Mouse (Mus musculus) left cerebral cortex, adult 2 months (tissue): ENCODE data around the gene Ccdc12. TPM values are rescaled to one million over a fixed set of nuclear protein-coding genes. Genes with fewer than 3 reads are reported as not detected.
A peak's percentile ranks its signal among the peaks of the same experiment; 100 is the strongest.

Source experiments
- DNase-seq, 2 experiments: peaks; one replicate each; pipeline ENCODE4 v3.0.0; 2021 to 2022; ENCODE audit warnings: low spot score in 2 of 2, mixed read lengths in 1 of 2; ENCODE audit errors: extremely low spot score in 1 of 2
- H3K27ac ChIP-seq: fragments of 200-600 bp; 2 replicates; pipeline ENCODE4 v1.8.1; 2022
- H3K4me3 ChIP-seq: fragments of 200-600 bp; 2 replicates; pipeline ENCODE4 v1.8.1; 2022
- CTCF ChIP-seq: fragments of 200-600 bp; IDR thresholded peaks from 2 replicates; pipeline ENCODE4 v1.8.1; 2022; ENCODE audit warnings: antibody characterized with exemption, mild to moderate bottlenecking, moderate library complexity
- intact Hi-C: fragments of 180-260 bp; cut with DNase I; formaldehyde crosslinking; loops from one replicate; pipeline ENCODE4 v1.15.1; 2025
- long read RNA-seq, 2 experiments: library from polyadenylated mRNA; stranded (forward); transcript quantifications; one replicate each; pipeline ENCODE4 v2.0.0; 2021; ENCODE audit warnings: borderline mapping rate in 2 of 2
- total RNA-seq, 2 experiments: library from RNA; stranded (reverse); gene quantifications; 2 replicates each; pipeline ENCODE4 v1.2.3; 2021

Ccdc12 gene
- total RNA-seq, result 10 to 100 TPM; 56.2 to 56.9 TPM
- long read RNA-seq, experiment 1, transcript Ccdc12-201 (7 exons, 834 nt), result major isoform, 28 of 38 reads
- long read RNA-seq, experiment 1, partial matches to known transcripts, result 2 of 38 reads
- long read RNA-seq, experiment 1, other reads (novel, unspliced or antisense), result 4 of 38 reads
- long read RNA-seq, experiment 2, transcript Ccdc12-201 (7 exons, 834 nt), result major isoform, 29 of 34 reads
- long read RNA-seq, experiment 2, partial matches to known transcripts, result 2 of 34 reads
- long read RNA-seq, experiment 2, other reads (novel, unspliced or antisense), result 1 of 34 reads

DNA sequence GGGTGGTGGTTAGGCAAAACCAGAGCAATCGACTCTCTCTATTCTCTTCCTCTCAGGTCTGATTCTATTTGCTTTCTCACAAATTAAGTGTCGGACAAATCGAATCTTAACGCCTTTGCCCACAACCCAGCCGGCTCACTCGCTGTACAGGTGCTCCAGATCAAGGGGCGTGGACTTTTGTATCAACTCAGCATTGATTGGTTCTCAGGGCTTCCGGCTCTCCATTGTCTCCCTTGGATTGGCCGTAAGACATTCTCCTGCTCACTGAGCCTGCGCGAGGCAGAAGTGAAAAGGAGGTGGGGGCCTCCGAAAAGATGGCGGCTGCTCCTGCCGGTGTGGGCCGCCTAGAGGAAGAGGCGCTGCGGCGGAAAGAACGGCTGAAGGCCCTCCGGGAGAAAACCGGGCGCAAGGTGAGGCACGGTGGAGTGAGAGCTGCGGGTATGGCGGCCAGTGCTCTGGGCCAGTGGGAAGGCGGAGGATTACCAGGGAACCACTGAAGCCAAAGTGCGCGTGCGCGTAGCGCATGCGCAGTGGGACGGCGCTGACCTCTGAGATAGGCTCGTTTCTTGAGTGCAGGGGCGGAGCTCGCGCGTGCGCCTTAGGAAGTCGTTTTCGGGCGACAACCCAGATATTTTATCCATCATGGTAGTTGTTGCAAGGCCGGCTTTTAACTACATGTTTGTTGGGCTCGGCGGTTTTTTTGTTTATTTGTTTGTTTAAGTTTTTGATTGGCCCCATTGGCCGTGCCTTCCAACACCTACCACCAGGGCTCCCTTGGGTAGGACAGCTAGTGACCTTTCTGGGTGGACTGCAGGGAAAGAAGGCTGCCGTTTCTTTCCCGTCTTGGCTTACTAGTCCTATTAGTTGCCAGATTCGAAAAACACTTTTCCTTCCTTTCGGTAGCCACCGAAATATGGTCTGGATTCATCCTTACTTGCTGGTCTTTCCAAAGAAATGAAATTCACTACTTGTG, at the start of gene Ccdc12:
Gene Ccdc12 (plus strand): TSS at position 255 of the 973 bp plus-strand sequence.
- DNase-seq, result peak; percentile 93
- H3K27ac ChIP-seq, result peak within 1 kb of the TSS; percentile 99
- H3K4me3 ChIP-seq, result peak within 1 kb of the TSS; percentile 85
- intact Hi-C loops, result loop anchor here (2.0 kb wide), 1 partner anchor 28 kb away; no protein-coding TSS in a partner anchor
- peak; percentile 31; the same call in 1 of the 2 replicates for TF ChIP-seq CTCF

DNA sequence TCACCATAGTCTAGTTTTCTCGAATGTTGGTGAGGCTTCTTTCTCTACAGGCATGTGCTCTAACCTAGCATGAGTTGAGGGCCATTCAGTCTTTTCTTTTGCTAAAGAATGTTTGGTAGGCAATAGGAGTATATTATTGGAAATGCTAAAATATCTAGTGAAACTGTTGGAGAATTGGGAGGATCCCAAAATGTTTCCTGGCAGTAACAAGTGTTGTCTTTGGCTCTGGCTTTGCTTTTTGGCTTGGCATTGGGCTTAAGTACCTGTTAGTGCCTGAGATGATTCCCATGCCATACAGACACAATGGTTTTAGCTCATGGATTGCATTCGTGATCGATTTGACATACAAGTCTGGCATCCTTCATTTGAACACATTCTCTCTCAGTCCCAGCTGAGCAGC, 44.8 kb upstream of the Ccdc12 start:
- no peak overlapping the region for H3K27ac ChIP-seq
- intact Hi-C loops, result no loop called here
- DNase-seq, result no peak

DNA sequence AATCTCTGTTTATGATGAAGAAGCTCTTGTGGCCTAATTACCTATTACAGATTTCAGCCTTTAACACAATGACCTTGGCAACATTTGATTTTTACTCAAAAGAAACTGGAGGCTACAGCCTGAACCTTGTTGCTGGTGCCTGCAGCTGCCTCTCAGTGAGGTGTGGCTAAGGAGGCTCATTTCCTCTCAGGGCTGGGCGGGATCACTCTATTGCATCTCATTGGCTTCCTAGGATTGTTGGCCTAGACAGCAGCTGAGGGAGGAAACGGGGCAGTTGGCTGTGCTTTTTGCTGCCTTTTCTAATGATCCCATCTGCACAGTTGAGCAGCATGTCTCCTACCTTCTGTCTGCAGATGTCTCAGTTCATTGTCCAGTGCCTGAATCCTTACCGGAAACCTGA, 39.2 kb upstream of the Ccdc12 start:
- no peak for DNase-seq
- no peak overlapping the region for H3K4me3 ChIP-seq
- H3K27ac ChIP-seq, result no peak overlapping the region
- intact Hi-C loops, result no loop called here
- TF ChIP-seq CTCF, result no peak

More for the DNA sequence above, 44.8 kb upstream of the Ccdc12 start:
- H3K4me3 ChIP-seq, result no peak overlapping the region
- no peak for TF ChIP-seq CTCF

DNA sequence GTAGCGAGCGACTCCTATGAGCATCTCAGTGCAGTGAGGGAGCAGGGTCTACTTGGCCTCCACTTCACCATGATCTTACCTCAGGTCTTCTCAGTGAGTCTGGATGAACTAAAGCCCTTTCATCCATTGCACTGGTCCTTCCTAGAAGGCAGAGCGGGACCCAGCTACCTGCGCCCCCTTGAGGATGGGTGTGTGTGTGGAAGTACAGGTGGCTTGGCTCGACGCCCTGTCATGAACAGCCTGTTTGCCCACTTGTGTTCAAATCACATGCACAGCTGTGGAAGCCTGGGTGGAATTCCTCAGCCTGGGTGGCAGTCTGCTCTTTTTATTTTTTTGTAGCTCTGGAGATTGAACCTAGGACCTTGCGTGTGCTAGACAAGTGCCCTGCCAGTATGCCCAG, 36.1 kb upstream of the Ccdc12 start:
- TF ChIP-seq CTCF, result no peak; the same call in 1 of the 2 replicates
- intact Hi-C loops, result no loop called here
- Histone ChIP-seq H3K27ac (no peak overlapping the region), H3K4me3 (no peak overlapping the region)
- DNase-seq, result no peak

DNA sequence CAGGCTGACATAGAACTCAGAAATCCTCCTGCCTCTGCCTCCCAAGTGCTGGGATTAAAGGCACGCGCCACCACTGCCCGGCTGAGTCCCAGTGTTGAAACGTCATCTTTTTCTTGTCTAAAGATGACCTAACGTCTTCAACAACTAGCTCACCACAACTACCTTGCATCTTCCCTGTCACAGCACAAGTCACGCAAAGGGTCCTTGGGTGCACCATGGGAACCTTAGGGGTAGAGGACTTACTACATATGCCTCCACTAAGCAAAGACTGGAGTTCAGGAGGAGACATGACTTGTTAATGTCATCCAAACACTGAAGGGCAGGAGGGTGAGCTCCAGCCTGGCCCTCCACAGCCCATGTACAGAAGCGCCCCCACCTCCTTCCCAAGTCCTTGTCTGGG, 35.6 kb upstream of the Ccdc12 start:
- no peak for TF ChIP-seq CTCF
- H3K27ac ChIP-seq, result no peak overlapping the region
- no peak for DNase-seq
- H3K4me3 ChIP-seq, result no peak overlapping the region
- intact Hi-C loops, result no loop called here

- intact Hi-C loops, result no loop called here
- no peak overlapping the region for H3K27ac ChIP-seq
- DNase-seq, result no peak
- H3K4me3 ChIP-seq, result no peak overlapping the region
- TF ChIP-seq CTCF, result no peak
These were observed 33.6 kb upstream of the Ccdc12 start for GRCm38 (mm10) chr9:110622621-110623219.

- no peak for DNase-seq
- Histone ChIP-seq H3K4me3 (no peak overlapping the region; the same call in 1 of the 2 replicates), H3K27ac (no peak overlapping the region)
- intact Hi-C loops, result no loop called here
- no peak for TF ChIP-seq CTCF
These were observed 32.7 kb upstream of the Ccdc12 start for GRCm38 (mm10) chr9:110623416-110624195.

DNA sequence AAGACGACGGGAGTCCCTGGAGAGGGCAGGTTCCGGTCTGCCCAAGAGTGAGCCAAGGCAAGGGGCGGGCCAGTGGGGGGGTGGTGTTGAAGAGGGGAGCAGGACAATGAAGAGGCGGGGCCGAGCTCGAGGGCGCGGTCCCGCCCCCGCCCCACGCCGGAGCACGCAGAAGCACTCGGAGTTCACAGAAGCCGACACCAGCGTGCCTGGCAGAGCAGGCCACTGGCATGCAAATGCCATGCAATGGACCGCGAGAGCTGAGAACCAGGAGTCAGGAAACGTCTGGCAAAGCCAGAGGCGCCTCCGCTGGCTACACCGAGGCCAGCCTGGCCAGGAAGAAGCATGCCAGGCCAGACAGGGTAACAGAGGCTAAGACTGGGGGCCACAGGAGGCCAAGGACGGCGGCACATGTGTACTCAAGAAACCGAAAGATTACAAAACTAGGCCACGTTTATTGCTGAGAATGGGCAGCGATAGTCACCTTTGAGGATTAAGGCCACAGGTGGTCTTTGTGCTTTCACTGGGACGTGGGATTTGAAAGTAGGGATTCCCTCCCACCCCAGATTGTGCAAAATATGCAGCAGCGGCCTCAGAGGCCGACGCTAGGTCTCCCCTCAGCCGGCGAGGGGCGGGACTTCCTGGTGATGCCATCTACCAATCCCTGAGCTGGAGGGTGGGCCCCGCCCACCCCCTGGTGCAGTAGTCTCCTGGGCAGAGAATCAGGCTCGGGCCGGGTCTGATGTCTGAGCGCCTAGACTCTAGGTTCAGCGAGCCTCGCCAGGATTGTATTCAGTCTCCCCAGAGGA, 31.7 kb upstream of the Ccdc12 start, which contains the start of gene Nradd:
Gene Nradd (minus strand): TSS at position 92 of the 806 bp plus-strand sequence.
- intact Hi-C loops, result loop anchor here (5.0 kb wide), 1 partner anchor 177 kb away; no protein-coding TSS in a partner anchor

GRCm38 (mm10) chr9:110625350-110625908, 30.9 kb upstream of the Ccdc12 start:
- peak overlapping the region; percentile 79; the same call in 1 of the 2 replicates for H3K27ac ChIP-seq
- DNase-seq, result peak in 1 of 2 experiments; percentile 33
- TF ChIP-seq CTCF, result no peak
- peak overlapping the region; percentile 52 for H3K4me3 ChIP-seq
- intact Hi-C loops, result loop anchor here (5.0 kb wide), 1 partner anchor 178 kb away; no protein-coding TSS in a partner anchor

More for the DNA sequence above, 31.7 kb upstream of the Ccdc12 start, which contains the start of gene Nradd:
- peak within 1 kb of the TSS; percentile 79 for H3K27ac ChIP-seq
- peak; percentile 80 to 85 for DNase-seq
- peak within 1 kb of the TSS; percentile 52 for H3K4me3 ChIP-seq
- no peak for TF ChIP-seq CTCF

GRCm38 (mm10) chr9:110630171-110630570, 26.1 kb upstream of the Ccdc12 start:
- no peak overlapping the region for H3K27ac ChIP-seq
- TF ChIP-seq CTCF, result no peak
- intact Hi-C loops, result loop anchor here (5.0 kb wide), 1 partner anchor 152 kb away; no protein-coding TSS in a partner anchor
- no peak for DNase-seq
- no peak overlapping the region for H3K4me3 ChIP-seq
